Mouse (Mus musculus) right cerebral cortex, postnatal 25 days (tissue): ENCODE data around the gene Unc13a.
"Not testable (repeated sequence)": the region's sequence is repeated elsewhere in the genome, so short reads cannot be mapped to it uniquely, and the experiment has no call there.

Experiments
- DNase-seq: peaks from one replicate; pipeline ENCODE4 v3.0.0; 2022

The Unc13a gene

DNA sequence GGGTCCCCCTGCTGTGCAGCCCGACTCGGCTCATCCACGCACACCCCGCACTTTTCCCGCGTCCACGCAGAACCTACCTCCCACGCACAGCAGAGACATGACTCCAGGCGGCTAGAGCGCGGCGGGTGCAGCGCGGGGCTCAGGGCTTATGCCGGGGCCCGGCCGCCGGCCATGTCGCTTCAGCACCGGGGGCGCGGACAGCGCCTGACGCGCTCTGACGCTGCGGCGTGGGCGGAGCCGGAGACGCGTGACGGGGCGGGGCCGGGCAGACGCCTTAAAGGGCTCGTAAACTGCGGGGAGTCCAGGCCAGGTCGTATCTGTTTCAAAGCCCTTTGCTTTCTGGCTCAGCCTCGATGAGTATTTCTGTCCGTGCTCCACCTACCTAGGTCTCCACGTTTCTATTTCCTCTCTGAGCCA is at the start of gene Unc13a:
Gene Unc13a, minus strand, starts transcription at position 209 of the 417 bp plus-strand sequence.
- DNase-seq = peak; percentile 92

DNA sequence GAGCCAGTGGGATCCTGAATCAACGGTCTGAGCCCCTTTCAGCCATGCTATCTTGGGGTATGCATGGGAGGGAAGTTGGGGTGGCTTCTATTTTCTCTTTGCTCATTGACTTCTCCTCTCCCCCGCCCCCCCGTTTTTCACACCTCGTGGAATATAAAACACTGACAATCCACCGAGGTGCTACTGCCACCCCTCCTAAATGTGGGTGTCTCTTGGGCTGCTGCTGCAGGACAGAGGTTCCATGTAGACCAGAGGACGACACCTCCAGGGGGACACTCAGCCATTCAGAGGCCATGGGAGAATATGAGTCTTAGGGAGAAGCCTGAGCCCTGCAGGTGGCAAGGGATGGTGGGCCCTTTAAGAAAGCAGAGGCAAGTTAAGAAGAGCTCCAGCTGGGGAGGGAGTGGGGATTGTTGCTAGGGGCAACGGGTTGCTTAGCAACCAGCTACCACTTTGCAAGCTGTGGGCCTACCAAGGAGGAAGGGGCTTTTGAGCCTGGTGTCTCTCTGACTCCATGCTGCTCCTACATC is 48.4 kb upstream of the Unc13a start:
- DNase-seq = peak; percentile 80

- peak; percentile 48 for DNase-seq
These were observed 47.7 kb upstream of the Unc13a start for GRCm38 (mm10) chr8:71719218-71719617.

DNA sequence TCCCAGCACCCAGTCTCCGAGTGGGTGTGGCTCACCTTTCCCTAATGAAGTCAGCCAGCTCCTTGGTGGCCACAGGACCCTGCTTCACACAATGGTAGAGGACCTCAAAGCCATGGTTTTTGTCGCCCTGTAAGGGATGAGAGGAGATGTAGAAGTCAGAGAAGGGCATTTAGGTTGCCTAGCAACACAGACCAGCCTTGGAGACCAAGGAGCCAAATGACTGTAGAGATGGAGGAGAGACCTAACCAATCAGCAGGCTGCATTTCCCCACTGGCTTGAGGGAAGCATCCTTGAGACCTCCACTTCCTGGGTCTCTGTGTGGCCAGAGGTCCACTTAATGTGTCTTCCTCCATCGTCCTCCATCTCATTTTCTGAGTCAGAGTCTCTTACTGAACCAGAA is 46.7 kb upstream of the Unc13a start:
- DNase-seq = no peak

- no peak for DNase-seq
These were observed 45.5 kb upstream of the Unc13a start for GRCm38 (mm10) chr8:71717096-71717495.

DNA sequence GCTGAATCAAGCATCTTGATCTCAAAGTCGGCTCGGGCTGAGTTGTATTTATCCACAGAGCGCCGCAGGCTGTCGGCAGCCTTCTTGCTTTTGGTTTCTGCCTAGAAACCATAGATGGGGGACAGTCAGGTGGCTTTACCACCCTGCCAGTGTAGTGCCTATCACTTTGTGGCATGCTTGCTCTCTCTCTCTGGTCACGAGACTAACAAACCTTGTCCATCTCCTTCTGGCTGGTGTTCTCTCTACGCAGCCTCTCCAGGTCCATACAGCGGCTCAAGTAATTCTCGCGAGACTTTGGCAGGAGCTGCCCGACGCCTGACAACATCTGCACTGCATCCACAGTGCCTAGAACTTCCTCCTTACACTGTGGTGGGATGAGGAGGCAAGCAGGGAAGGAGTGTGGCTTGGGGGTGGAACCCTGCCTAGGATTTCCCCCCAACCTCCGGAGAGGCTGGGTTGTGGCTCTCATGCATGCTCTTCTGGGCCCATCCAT is 45.0 kb upstream of the Unc13a start:
- no peak for DNase-seq

DNA sequence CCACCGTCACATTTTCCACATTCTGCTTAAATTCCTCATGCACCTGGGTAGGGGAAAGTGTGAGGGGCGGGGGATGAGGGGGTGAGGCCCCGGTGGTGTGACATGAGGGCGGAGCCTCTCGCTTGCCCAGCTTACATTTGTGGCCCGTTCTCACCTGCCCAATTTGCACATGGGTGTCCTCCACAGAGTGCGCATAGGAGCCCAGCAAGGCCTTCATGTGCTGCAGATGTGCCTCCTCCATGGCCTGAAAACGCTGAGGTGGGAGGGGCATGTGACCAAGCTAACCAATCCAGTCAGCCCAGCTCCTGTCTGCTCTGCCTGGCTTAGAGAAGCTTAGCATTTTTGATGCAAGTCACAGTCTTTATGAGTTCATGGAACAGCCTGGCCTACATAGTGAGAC is 44.0 kb upstream of the Unc13a start:
- DNase-seq = no peak

DNA sequence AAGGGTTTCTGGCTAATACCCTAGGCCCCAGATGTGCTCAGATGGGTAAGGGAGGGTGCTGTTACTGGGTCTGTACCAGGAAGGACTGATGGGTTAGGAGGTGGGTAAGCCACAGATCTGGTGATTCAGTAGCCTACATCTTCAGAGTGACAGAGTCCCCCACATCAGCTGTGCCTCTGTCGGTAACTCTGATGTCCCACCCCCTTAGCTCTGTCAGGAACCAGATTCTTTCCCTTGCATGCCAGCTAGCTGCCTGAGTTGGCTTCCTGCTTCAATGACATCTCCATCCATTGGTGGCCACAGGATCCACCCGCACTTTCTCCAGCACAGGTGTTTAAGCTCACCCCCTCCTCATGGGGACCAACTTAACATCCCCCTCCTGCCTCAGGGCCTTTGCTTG is 40.0 kb upstream of the Unc13a start:
- no peak for DNase-seq

GRCm38 (mm10) chr8:71709800-71710446 is 38.4 kb upstream of the Unc13a start:
- peak; percentile 77 for DNase-seq

- no peak for DNase-seq
These were observed 37.7 kb upstream of the Unc13a start for GRCm38 (mm10) chr8:71709134-71709799.

GRCm38 (mm10) chr8:71707874-71708273 is 36.3 kb upstream of the Unc13a start:
- DNase-seq = peak; percentile 50

DNA sequence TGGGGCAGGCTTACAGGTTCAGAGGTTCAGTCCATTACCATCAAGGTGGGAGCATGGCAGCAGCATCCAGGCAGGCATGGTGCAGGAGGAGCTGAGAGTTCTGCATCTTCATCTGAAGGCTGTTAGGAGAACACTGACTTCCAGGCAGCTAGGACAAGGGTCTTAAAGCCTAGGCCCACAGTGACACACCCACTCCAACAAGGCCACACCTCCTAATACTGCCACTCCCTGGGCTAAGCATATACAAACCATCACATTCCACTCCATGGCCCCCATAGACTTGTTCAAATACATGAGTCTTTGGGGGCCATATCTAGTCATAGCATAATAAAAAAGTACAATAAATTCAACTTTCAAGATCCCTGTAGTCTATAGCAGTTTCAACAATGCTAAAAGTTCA is 31.8 kb upstream of the Unc13a start:
- DNase-seq = not testable (repeated sequence)

DNA sequence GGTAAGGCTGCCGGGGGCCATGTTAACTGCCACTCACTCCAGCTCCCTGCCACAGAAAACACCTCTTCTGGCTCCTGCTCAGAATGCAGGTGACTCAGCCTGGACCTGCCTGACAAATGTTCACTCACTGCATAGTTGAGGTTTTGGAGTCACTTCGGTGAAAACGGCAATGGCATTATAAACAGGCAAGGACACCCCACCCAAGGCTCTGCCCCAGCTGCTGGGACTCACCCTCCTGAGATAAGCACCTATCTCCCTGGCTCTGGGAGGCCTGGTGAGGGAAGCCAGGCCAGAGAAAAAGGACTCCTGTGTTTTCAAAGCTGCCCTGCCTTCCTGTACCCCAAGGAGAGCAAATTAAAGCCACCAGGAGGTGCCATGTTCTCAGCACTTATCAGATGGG is 31.4 kb upstream of the Unc13a start:
- DNase-seq = no peak

- no peak for DNase-seq
These were observed 30.5 kb upstream of the Unc13a start for GRCm38 (mm10) chr8:71702087-71702432.

DNA sequence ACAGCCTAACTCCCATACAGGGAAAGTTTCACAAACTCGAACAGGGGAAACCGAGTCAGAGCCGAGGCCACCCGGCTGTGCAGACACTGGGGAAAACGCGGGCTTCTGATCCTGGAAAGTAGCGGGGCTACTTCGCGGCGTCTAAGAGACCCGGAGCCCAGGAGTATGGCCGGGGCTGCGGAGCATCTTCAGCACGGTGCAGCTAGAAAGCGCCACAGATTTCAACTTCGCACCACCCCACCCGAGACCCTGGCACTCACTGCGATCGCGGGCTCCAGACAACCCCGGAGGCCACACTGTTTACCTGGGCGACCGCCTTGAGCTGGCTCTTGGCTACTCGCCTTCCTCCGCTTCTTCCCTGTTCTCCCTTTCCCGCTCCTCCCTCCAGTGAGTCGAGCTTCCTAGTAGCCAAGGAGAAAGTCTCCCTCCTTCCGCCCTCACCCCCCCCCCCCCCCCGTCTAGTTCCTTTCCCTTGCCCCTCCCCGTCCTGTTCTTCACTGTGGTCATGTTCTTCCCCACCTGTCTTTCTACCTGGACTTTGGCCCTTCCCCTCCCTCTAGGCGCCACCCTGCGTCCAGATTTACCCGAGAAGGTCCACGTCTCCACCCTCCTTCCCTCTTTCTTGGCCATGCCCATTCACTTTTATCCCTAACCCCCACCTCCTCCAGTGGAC is 30.0 kb upstream of the Unc13a start, which contains the start of gene B3gnt3:
Gene B3gnt3, minus strand, starts transcription at position 376 of the 673 bp plus-strand sequence.
- no peak for DNase-seq

DNA sequence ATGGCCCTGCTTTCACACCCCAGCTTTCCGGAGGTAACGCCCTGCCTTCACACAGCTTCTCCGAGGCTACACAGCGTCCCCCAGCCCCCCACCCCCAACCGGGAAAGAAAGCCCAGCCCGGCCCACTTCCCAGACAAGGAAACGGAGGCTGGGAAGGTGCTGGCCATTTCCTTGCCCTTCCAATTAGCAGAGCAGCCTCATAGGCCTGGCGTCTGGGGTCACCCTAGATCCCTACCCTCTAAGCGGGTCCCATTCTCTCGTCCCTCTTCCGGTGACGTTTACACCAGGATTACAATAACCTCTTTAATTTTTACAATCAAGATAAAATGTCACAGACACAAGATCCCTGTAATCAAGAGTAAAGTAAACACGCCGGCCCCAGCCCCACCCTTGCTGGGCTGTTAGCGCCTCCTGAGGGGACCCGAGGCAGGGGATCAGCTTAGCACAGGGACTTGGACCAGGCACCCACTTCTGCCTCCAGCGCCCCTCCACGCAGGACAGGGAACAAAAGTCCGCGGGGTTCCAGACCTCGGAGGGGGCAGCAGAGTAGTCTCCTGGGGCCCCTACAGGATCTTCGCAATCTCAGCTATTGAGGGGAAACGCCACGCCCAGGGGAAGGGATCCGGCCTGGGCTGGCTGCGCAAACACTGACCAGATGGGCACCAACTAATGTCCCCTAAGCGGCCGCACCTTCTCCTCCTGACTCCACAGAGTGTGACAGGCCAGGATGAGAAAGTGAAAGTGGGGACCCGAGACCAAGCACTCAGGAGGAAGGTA is 29.1 kb upstream of the Unc13a start:
- DNase-seq = no peak

GRCm38 (mm10) chr8:71695456-71695855 is 23.9 kb upstream of the Unc13a start:
- not testable (repeated sequence) for DNase-seq

GRCm38 (mm10) chr8:71693166-71694041 is 21.8 kb upstream of the Unc13a start:
- no peak for DNase-seq

- DNase-seq = no peak
These were observed 21.0 kb upstream of the Unc13a start for GRCm38 (mm10) chr8:71692509-71692908.

- no peak for DNase-seq
These were observed 17.5 kb upstream of the Unc13a start, which contains the start of gene Insl3 for GRCm38 (mm10) chr8:71689028-71689427. TSS of gene Insl3 (plus strand) at chr8:71689214.

GRCm38 (mm10) chr8:71687616-71688015 is 16.1 kb upstream of the Unc13a start:
- DNase-seq = no peak
